Mouse (Mus musculus) testis, adult 2 months (tissue): Measurements from ENCODE around the gene Glud1.

Experiments
- CTCF ChIP-seq: fragments of 200-500 bp; IDR thresholded peaks from 2 replicates; pipeline ENCODE4 v1.5.1; 2012; ENCODE audit warnings: low read depth, mild to moderate bottlenecking, inconsistent platforms, low read length, moderate library complexity; ENCODE audit not compliant: control insufficient read depth, insufficient read depth, insufficient replicate concordance
- POLR2A ChIP-seq: fragments of 200-500 bp; IDR thresholded peaks from 2 replicates; pipeline ENCODE4 v1.6.1; 2012; ENCODE audit warnings: low read depth, mild to moderate bottlenecking, inconsistent platforms, low read length, moderate library complexity; ENCODE audit not compliant: control insufficient read depth

DNA sequence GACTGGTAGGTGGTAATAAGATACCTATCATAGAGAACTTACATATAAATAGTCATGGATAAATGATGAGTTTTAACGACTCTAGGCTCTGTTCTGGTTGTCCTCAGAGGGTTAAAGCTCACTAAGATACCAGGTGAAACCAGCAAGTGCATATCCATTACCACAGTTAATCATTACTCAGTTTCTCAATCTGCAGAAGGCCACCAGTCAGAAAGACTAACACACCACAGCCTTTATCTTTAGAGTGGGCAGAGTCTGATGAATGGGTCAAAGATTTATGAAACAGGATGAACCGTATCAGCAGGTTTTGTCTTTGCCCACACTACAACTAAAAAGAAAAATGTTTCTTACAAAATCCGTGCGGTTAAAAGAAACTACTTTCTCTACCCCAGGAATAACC lies 35.3 kb upstream of the Glud1 start:
- no peak for TF ChIP-seq CTCF
- TF ChIP-seq POLR2A: no peak
